Mouse (Mus musculus): ENCODE data around the gene 2700081O15Rik. TPM values are rescaled to one million over a fixed set of nuclear protein-coding genes. Genes with fewer than 3 reads are reported as not detected.
"Not testable (repeated sequence)": the region's sequence is repeated elsewhere in the genome, so short reads cannot be mapped to it uniquely, and the experiment has no call there.

Gene 2700081O15Rik
- polyA plus RNA-seq, 1 experiment from 2014 or later: 15.1 TPM

DNA sequence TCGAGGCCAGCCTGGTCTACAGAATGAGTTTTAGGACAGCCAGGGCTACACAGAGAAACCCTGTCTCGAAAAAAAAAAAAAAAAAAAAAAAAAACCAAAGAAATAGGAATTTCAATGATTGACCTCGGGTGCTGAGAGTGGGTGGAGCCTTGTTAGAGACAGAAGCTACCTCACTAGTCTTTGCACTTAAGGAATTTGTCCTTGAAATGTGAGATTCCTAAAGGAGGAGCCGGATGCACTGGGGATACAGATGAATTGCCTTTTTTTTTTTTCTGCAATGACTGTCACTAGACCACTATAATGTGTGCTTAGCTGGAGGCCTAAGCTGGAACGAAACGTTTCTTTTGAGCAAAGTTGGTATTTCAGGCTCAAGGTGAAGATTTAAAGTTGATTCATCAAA is 28.9 kb upstream of the 2700081O15Rik start:
- no peaks in the 10 kb centered on the region for H3K36me3 ChIP-seq (ENCODE audit: control insufficient read depth, insufficient read depth, low read length)
- no peak overlapping the region for H3K4me3 ChIP-seq (ENCODE audit: low read depth, low read length)
- no peak overlapping the region for H3K4me2 ChIP-seq (ENCODE audit: low read depth)
- DNase-seq (ENCODE audit: low spot score) (no peak), ATAC-seq (ENCODE audit: insufficient read depth, low FRiP score, low TSS enrichment) (no peak)
- no peaks in the 10 kb centered on the region; the same call in 1 of the 2 replicates for H3K9me3 ChIP-seq (ENCODE audit: control insufficient read depth, low read length)
- no peak overlapping the region for H3K27ac ChIP-seq (ENCODE audit: low read depth, low read length)
- WGBS: 81% methylated on average over 6 of the region's 6 CpGs
- no peak overlapping the region for H3K9ac ChIP-seq (ENCODE audit: low read length)
- no peaks in the 10 kb centered on the region for H3K27me3 ChIP-seq (ENCODE audit: control insufficient read depth, insufficient read depth, low read length)
- H3K4me1 ChIP-seq (ENCODE audit: control insufficient read depth, insufficient read depth, low read length): peaks cover 6% of the 10 kb centered on the region

DNA sequence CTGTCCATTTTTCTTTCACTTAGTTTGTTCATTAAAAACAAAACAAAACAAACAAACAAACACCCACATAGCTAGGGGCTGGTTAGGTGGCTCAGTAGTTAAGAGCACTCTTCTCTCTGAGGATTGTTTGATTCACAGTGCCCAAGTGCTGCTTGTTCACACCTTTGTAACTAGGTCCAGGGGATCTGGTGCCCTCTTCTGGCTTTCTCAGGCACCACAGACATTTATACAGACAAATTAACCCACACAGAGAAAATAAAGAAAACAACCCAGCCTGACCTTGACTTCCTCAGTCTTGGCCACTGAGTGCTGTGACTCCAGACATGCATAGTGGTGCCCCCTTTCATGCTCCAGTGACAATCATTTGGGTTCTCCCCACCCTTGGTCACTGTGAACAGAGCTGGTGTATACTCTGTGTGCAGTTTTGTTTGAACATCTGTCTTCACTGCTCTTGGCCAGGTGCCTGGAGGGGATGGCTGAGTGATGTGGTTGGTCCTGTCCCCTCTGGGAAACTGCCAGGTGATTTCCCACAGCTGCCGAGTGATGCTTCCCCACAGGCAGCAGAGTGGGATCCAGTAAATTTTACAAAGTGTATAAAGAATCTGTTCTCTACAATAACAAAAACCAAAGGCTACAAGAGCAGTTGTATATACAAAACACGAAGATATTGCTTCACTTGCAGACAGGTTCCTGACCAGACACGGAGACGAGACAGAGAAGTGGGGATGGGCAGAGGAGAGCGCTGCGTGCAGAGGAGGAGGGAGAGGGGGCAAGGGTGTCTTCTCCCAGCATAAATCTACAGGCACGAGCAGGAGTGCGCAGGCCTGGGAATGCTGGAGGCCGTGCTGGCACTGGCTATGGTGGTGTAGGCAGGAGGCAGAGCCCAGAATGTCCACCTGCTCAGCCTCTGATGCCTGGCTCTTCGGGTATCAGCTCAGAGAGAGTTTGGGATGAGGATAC is 20.3 kb upstream of the 2700081O15Rik start:
- WGBS: 83% methylated on average over 8 of the region's 10 CpGs

GRCm38 (mm10) chr19:7398898-7399297 is 18.5 kb upstream of the 2700081O15Rik start:
- H3K36me3 ChIP-seq (ENCODE audit: control insufficient read depth, insufficient read depth, low read length); H3K4me1 ChIP-seq (ENCODE audit: control insufficient read depth, insufficient read depth, low read length); H3K4me3 ChIP-seq (ENCODE audit: low read depth, low read length); DNase-seq (ENCODE audit: low spot score); H3K9ac ChIP-seq (ENCODE audit: low read length); H3K9me3 ChIP-seq (ENCODE audit: control insufficient read depth, low read length); H3K27ac ChIP-seq (ENCODE audit: low read depth, low read length); ATAC-seq (ENCODE audit: insufficient read depth, low FRiP score, low TSS enrichment); H3K27me3 ChIP-seq (ENCODE audit: control insufficient read depth, insufficient read depth, low read length); H3K4me2 ChIP-seq (ENCODE audit: low read depth): not testable (repeated sequence)
- 32% methylated on average over 24 of the region's 24 CpGs for WGBS

More for the DNA sequence above, 20.3 kb upstream of the 2700081O15Rik start:
- not testable (repeated sequence) for H3K4me1 ChIP-seq (ENCODE audit: control insufficient read depth, insufficient read depth, low read length); ATAC-seq (ENCODE audit: insufficient read depth, low FRiP score, low TSS enrichment); H3K9me3 ChIP-seq (ENCODE audit: control insufficient read depth, low read length); H3K4me3 ChIP-seq (ENCODE audit: low read depth, low read length); H3K27me3 ChIP-seq (ENCODE audit: control insufficient read depth, insufficient read depth, low read length); H3K36me3 ChIP-seq (ENCODE audit: control insufficient read depth, insufficient read depth, low read length); H3K27ac ChIP-seq (ENCODE audit: low read depth, low read length); H3K9ac ChIP-seq (ENCODE audit: low read length); DNase-seq (ENCODE audit: low spot score); H3K4me2 ChIP-seq (ENCODE audit: low read depth)

DNA sequence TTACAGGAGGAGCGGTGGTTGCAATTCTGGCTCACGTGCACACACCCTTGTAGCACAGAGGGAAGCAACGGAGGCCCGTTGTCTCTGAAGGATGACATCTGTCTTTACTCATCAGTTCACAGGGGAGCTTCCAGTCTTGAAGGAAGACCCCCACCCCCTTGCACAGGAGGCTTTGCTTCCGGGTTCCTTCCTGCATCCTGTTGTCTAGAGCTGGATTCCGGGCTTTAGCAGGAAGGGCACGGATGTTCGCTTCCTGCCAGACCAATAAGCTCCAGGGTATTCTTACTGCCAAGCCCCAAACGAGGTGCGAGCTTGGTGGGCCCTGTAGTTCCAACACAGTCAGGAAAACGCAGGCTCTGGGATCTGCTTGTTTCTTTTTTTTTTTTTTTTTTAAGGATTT is 16.8 kb upstream of the 2700081O15Rik start:
- no peaks in the 10 kb centered on the region for H3K27me3 ChIP-seq (ENCODE audit: control insufficient read depth, insufficient read depth, low read length)
- H3K9me3 ChIP-seq (ENCODE audit: control insufficient read depth, low read length): no peaks in the 10 kb centered on the region
- H3K4me2 ChIP-seq (ENCODE audit: low read depth): no peak overlapping the region
- no peaks in the 10 kb centered on the region for H3K4me1 ChIP-seq (ENCODE audit: control insufficient read depth, insufficient read depth, low read length)
- DNase-seq (ENCODE audit: low spot score) (no peak), ATAC-seq (ENCODE audit: insufficient read depth, low FRiP score, low TSS enrichment) (no peak)
- no peak overlapping the region for H3K4me3 ChIP-seq (ENCODE audit: low read depth, low read length)
- no peak overlapping the region for H3K9ac ChIP-seq (ENCODE audit: low read length)
- 82% methylated on average over 11 of the region's 11 CpGs for WGBS
- H3K27ac ChIP-seq (ENCODE audit: low read depth, low read length): no peak overlapping the region
- no peaks in the 10 kb centered on the region for H3K36me3 ChIP-seq (ENCODE audit: control insufficient read depth, insufficient read depth, low read length)

DNA sequence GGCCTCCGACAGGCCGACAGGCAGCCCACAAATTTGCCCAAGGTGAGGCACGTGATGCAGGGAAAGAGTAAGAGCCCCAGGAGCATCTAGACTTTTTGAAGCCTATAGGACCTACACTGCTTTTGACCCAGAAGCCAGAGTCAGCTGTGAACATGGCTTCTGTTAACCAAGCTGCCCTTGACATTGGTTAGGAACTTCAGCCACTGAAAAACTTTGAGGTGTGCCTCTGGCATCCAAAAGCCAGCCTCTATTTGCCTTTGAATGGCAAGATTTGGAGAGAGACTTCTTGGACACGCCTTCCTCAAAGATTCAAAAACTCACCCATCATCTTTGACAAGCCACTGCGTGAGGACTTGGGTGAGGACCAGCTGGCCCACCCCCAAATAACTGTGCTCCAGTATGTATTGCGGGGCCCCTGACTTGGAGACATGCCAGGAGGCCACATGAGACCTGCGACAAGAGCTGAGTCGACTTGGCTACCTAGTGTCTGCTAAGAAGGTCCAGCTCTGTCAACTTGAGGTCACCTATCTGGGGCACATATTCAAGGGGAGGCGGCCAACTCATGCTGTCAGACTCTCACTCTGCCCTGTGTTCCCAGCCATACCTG is 12.7 kb upstream of the 2700081O15Rik start:
- DNase-seq (ENCODE audit: low spot score): no peak
- WGBS: 79% methylated on average over 9 of the region's 9 CpGs

GRCm38 (mm10) chr19:7412361-7412760 is 5.1 kb upstream of the 2700081O15Rik start:
- 42% methylated on average over 2 of the region's 2 CpGs for WGBS
- H3K4me3 ChIP-seq (ENCODE audit: low read depth, low read length): no peak overlapping the region
- H3K27me3 ChIP-seq (ENCODE audit: control insufficient read depth, insufficient read depth, low read length): no peaks in the 10 kb centered on the region
- no peak overlapping the region for H3K27ac ChIP-seq (ENCODE audit: low read depth, low read length)
- H3K9me3 ChIP-seq (ENCODE audit: control insufficient read depth, low read length): no peaks in the 10 kb centered on the region
- H3K4me1 ChIP-seq (ENCODE audit: control insufficient read depth, insufficient read depth, low read length): no peaks in the 10 kb centered on the region
- no peak overlapping the region for H3K9ac ChIP-seq (ENCODE audit: low read length)
- no peaks in the 10 kb centered on the region for H3K36me3 ChIP-seq (ENCODE audit: control insufficient read depth, insufficient read depth, low read length)
- DNase-seq (ENCODE audit: low spot score) (no peak), ATAC-seq (ENCODE audit: insufficient read depth, low FRiP score, low TSS enrichment) (no peak)
- H3K4me2 ChIP-seq (ENCODE audit: low read depth): no peak overlapping the region

More for the DNA sequence above, 12.7 kb upstream of the 2700081O15Rik start:
- no peak overlapping the region for H3K4me3 ChIP-seq (ENCODE audit: low read depth, low read length)
- H3K4me2 ChIP-seq (ENCODE audit: low read depth): no peak overlapping the region
- H3K4me1 ChIP-seq (ENCODE audit: control insufficient read depth, insufficient read depth, low read length): no peaks in the 10 kb centered on the region
- H3K27ac ChIP-seq (ENCODE audit: low read depth, low read length): no peak overlapping the region
- H3K9me3 ChIP-seq (ENCODE audit: control insufficient read depth, low read length): no peaks in the 10 kb centered on the region
- no peaks in the 10 kb centered on the region for H3K27me3 ChIP-seq (ENCODE audit: control insufficient read depth, insufficient read depth, low read length)
- H3K9ac ChIP-seq (ENCODE audit: low read length): no peak overlapping the region
- ATAC-seq (ENCODE audit: insufficient read depth, low FRiP score, low TSS enrichment): no peak
- H3K36me3 ChIP-seq (ENCODE audit: control insufficient read depth, insufficient read depth, low read length): no peaks in the 10 kb centered on the region

- Histone ChIP-seq H3K36me3 (ENCODE audit: control insufficient read depth, insufficient read depth, low read length) (peaks cover under 1% of the 10 kb centered on the region; the same call in 1 of the 2 replicates), H3K9ac (ENCODE audit: low read length) (peak overlapping the region; percentile 99), H3K27me3 (ENCODE audit: control insufficient read depth, insufficient read depth, low read length) (no peaks in the 10 kb centered on the region), H3K4me2 (ENCODE audit: low read depth) (peak overlapping the region; percentile 83), H3K4me3 (ENCODE audit: low read depth, low read length) (peak overlapping the region; percentile 100), H3K27ac (ENCODE audit: low read depth, low read length) (peak overlapping the region; percentile 99), H3K4me1 (ENCODE audit: control insufficient read depth, insufficient read depth, low read length) (peaks cover 22% of the 10 kb centered on the region), H3K9me3 (ENCODE audit: control insufficient read depth, low read length) (no peaks in the 10 kb centered on the region)
- WGBS: 29% methylated on average over 22 of the region's 22 CpGs
- ATAC-seq (ENCODE audit: insufficient read depth, low FRiP score, low TSS enrichment) (no peak; the same call in 1 of the 2 replicates), DNase-seq (ENCODE audit: low spot score) (no peak)
Observed at GRCm38 (mm10) chr19:7415916-7416833, 1.2 kb upstream of the 2700081O15Rik start.
